Mouse (Mus musculus): Measurements from ENCODE around the gene Tmbim4. TPM values are rescaled to one million over a fixed set of nuclear protein-coding genes. Genes with fewer than 3 reads are reported as not detected.

Gene Tmbim4
- polyA plus RNA-seq, 1 experiment from 2014 or later = 81.2 TPM

- Histone ChIP-seq H3K36me3 (ENCODE audit: control insufficient read depth, insufficient read depth) (no peaks in the 10 kb centered on the region), H3K4me1 (ENCODE audit: control insufficient read depth, low read depth, low read length) (peaks cover 5% of the 10 kb centered on the region), H3K4me3 (ENCODE audit: low read depth, low read length) (peak overlapping the region; percentile 19), H3K27me3 (ENCODE audit: control insufficient read depth, insufficient read depth, low read depth, low read length) (no peaks in the 10 kb centered on the region), H3K9ac (ENCODE audit: low read depth, low read length) (no peak overlapping the region), H3K9me3 (replicated peaks; ENCODE audit: control insufficient read depth, low read length) (no peaks in the 10 kb centered on the region), H3K27ac (ENCODE audit: low read length) (no peak overlapping the region), H3K4me2 (ENCODE audit: low read depth, low read length) (peak overlapping the region; percentile 51)
- no peak for ATAC-seq (ENCODE audit: low read depth)
- 17% methylated on average over 10 of the region's 11 CpGs for WGBS (ENCODE audit: insufficient replicate concordance)
Observed at GRCm38 (mm10) chr10:120271879-120272269, 70.5 kb downstream of the Tmbim4 start.

- Histone ChIP-seq H3K36me3 (ENCODE audit: control insufficient read depth, insufficient read depth) (no peaks in the 10 kb centered on the region), H3K27ac (ENCODE audit: low read length) (no peak overlapping the region), H3K4me2 (ENCODE audit: low read depth, low read length) (peak overlapping the region; percentile 51), H3K9ac (ENCODE audit: low read depth, low read length) (no peak overlapping the region), H3K4me1 (ENCODE audit: control insufficient read depth, low read depth, low read length) (peaks cover 5% of the 10 kb centered on the region), H3K9me3 (replicated peaks; ENCODE audit: control insufficient read depth, low read length) (no peaks in the 10 kb centered on the region), H3K27me3 (ENCODE audit: control insufficient read depth, insufficient read depth, low read depth, low read length) (no peaks in the 10 kb centered on the region), H3K4me3 (ENCODE audit: low read depth, low read length) (peak overlapping the region; percentile 19)
- no peak for ATAC-seq (ENCODE audit: low read depth)
- 20% methylated on average over 19 of the region's 19 CpGs for whole genome bisulfite sequencing (ENCODE audit: insufficient replicate concordance)
Observed at GRCm38 (mm10) chr10:120272270-120272883, 71.0 kb downstream of the Tmbim4 start.

GRCm38 (mm10) chr10:120273335-120273734 is 71.9 kb downstream of the Tmbim4 start:
- Histone ChIP-seq H3K9ac (ENCODE audit: low read depth, low read length) (no peak overlapping the region), H3K4me2 (ENCODE audit: low read depth, low read length) (no peak overlapping the region), H3K27me3 (ENCODE audit: control insufficient read depth, insufficient read depth, low read depth, low read length) (no peaks in the 10 kb centered on the region), H3K4me3 (ENCODE audit: low read depth, low read length) (no peak overlapping the region), H3K4me1 (ENCODE audit: control insufficient read depth, low read depth, low read length) (peaks cover 5% of the 10 kb centered on the region), H3K9me3 (replicated peaks; ENCODE audit: control insufficient read depth, low read length) (no peaks in the 10 kb centered on the region), H3K27ac (ENCODE audit: low read length) (no peak overlapping the region), H3K36me3 (ENCODE audit: control insufficient read depth, insufficient read depth) (no peaks in the 10 kb centered on the region)
- 49% methylated on average over 7 of the region's 7 CpGs for WGBS (ENCODE audit: insufficient replicate concordance)
- no peak for ATAC-seq (ENCODE audit: low read depth)

Other genes starting within 250 kb of the Tmbim4 start
- gene Helb, start 88.6 kb upstream of the Tmbim4 start, polyA plus RNA-seq (2015; fragmentation: Nextera tagmentation; extraction: Ambion mirVana) = 7.4 and 7.7 TPM in 2 replicates
- 1.6 and 1.8 TPM in 2 replicates for gene Irak3, start 540 bp downstream of the Tmbim4 start, polyA plus RNA-seq (2015; fragmentation: Nextera tagmentation; extraction: Ambion mirVana)
- 19.2 and 21.9 TPM in 2 replicates for gene Llph, start 25.5 kb downstream of the Tmbim4 start, polyA plus RNA-seq (2015; fragmentation: Nextera tagmentation; extraction: Ambion mirVana)

Data from liver, embryonic 16.5 days (tissue).